Mouse (Mus musculus) spleen, adult 2 months (tissue): ENCODE measurements around the gene Miga1.

Experiments
- CTCF ChIP-seq: fragments of 200-500 bp; IDR thresholded peaks from 2 replicates; pipeline ENCODE4 v1.5.1; 2011; ENCODE audit warnings: mild to moderate bottlenecking, inconsistent platforms; ENCODE audit not compliant: insufficient read depth, insufficient read length, insufficient replicate concordance; ENCODE audit errors: extremely low read depth
- POLR2A ChIP-seq: fragments of 200-500 bp; IDR thresholded peaks from 2 replicates; pipeline ENCODE4 v1.6.1; 2011; ENCODE audit warnings: low read depth, low read length, inconsistent platforms

GRCm38 (mm10) chr3:152257528-152257927 is 82.7 kb downstream of the Miga1 start:
- TF ChIP-seq CTCF (no peak), POLR2A (no peak)
